Comparison of ENCODE assay signal across 17 mouse cellular contexts in the genomic region with DNA sequence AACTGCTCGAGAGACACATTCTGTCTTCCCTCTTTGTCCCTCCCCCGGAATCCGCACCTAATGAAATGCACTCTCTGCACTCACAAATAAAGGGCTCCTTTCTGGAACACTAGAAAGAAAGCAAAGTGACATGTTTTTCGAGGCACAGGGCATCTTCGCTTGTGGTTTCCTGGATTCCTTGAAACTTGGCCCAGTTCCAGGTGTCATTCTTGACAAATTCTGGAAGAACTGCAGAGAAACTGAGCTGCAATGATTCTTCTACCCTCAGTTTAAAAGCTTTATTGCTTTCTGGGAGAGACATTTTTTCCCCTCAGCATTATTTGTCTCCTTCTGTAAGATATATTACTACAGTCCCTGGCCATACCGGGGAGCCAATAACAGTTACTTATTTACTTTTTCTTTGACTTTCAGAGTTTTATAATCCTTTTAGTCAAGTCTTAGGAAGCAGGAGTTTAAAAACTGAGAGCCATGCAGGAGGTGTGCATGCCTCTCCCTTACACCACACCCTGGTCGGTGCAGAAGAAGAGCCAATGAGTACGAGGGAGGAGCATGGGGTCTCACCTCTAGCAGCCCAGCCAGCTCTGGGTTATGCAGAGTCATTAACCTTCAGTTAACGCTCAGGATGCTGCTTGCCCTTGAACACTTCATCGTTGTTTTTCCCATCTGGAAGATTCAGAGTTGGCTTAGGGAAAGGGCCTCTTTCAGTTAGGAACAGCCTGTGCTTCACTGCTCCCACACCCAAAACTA. TPM values are rescaled to one million over a fixed set of nuclear protein-coding genes. Genes with fewer than 3 reads are reported as not detected.
A peak's percentile ranks its signal among the peaks of the same experiment; 100 is the strongest.
DNase-seq lines count a peak whose midpoint lies in the region; ATAC-seq and TF ChIP-seq lines count a peak whose summit lies in the region.
"Had no signal": no experiment of that assay in that cellular context is flagged by ENCODE, and none has a peak within 500 bp of the region (broad histone marks: within the 10 kb centered on the region; RNA-seq: fewer than 3 reads in every experiment).

No protein-coding gene starts in this region.

- H3K9ac ChIP-seq in kidney, postnatal 0 days (ENCODE audit: low read depth, low read length), result no peak overlapping the region
- H3K9ac ChIP-seq in kidney, embryonic 16.5 days (replicated peaks; ENCODE audit: low read length), result no peak overlapping the region
- H3K9ac ChIP-seq in midbrain, postnatal 0 days (replicated peaks; ENCODE audit: low read length, poor library complexity, severe bottlenecking), result no peak overlapping the region
- H3K9ac ChIP-seq in midbrain, embryonic 11.5 days (ENCODE audit: low read length), result no peak overlapping the region
- H3K9ac ChIP-seq in intestine, embryonic 16.5 days (ENCODE audit: low read depth, low read length), result no peak overlapping the region
- H3K9ac ChIP-seq: embryonic facial prominence, embryonic 13.5 days; liver, embryonic 13.5 days had no signal

- no peak for ATAC-seq in kidney, postnatal 0 days (replicated peaks; ENCODE audit: low FRiP score, low read depth)
- ATAC-seq in kidney, embryonic 16.5 days (ENCODE audit: low FRiP score, low TSS enrichment), result no peak
- ATAC-seq in midbrain, postnatal 0 days (ENCODE audit: low FRiP score), result no peak
- ATAC-seq in midbrain, embryonic 11.5 days (ENCODE audit: low FRiP score), result no peak
- ATAC-seq in intestine, embryonic 16.5 days, result peak; percentile 69; the same call in 1 of the 2 replicates

- no peaks in the 10 kb centered on the region for H3K27me3 ChIP-seq in kidney, postnatal 0 days (ENCODE audit: insufficient read depth, low read length)
- H3K27me3 ChIP-seq in kidney, embryonic 16.5 days (ENCODE audit: insufficient read depth, low read length), result no peaks in the 10 kb centered on the region
- no peaks in the 10 kb centered on the region for H3K27me3 ChIP-seq in midbrain, postnatal 0 days (ENCODE audit: insufficient read depth, low read length)
- H3K27me3 ChIP-seq in midbrain, embryonic 11.5 days (ENCODE audit: control insufficient read depth, insufficient read depth, low read length), result no peaks in the 10 kb centered on the region
- no peaks in the 10 kb centered on the region for H3K27me3 ChIP-seq in intestine, embryonic 16.5 days (replicated peaks; ENCODE audit: control insufficient read depth, insufficient read depth, low read length)
- no peaks in the 10 kb centered on the region for H3K27me3 ChIP-seq in limb, embryonic 10.5 days (ENCODE audit: low read depth, poor library complexity, severe bottlenecking)
- H3K27me3 ChIP-seq: embryonic facial prominence, embryonic 13.5 days; liver, embryonic 13.5 days had no signal

- TF ChIP-seq CTCF in kidney, postnatal 0 days (IDR thresholded peaks at IDR 0.05; ENCODE audit: low read depth), result no peak
- no peak for TF ChIP-seq CTCF in midbrain, postnatal 0 days (IDR thresholded peaks at IDR 0.05)

- H3K9me3 ChIP-seq in kidney, postnatal 0 days (replicated peaks; ENCODE audit: low read length), result no peaks in the 10 kb centered on the region
- H3K9me3 ChIP-seq in kidney, embryonic 16.5 days (ENCODE audit: low read length), result no peaks in the 10 kb centered on the region
- H3K9me3 ChIP-seq in midbrain, postnatal 0 days (ENCODE audit: low read length), result no peaks in the 10 kb centered on the region
- H3K9me3 ChIP-seq in midbrain, embryonic 11.5 days (ENCODE audit: control insufficient read depth, low read length), result no peaks in the 10 kb centered on the region
- no peaks in the 10 kb centered on the region for H3K9me3 ChIP-seq in intestine, embryonic 16.5 days (ENCODE audit: control insufficient read depth, low read length)
- no peaks in the 10 kb centered on the region for H3K9me3 ChIP-seq in limb, embryonic 10.5 days (replicated peaks)
- H3K9me3 ChIP-seq: embryonic facial prominence, embryonic 13.5 days; liver, embryonic 13.5 days had no signal

- DNase-seq in embryo, embryonic 11.5 days (ENCODE audit: low read depth, low spot score), result peak; percentile 19
- DNase-seq in embryo, embryonic 9.5 days (ENCODE audit: extremely low spot score), result no peak
- DNase-seq in kidney, postnatal 0 days (ENCODE audit: low spot score), result peak; percentile 69
- DNase-seq in midbrain, postnatal 0 days (ENCODE audit: low spot score), result peak; percentile 50
- DNase-seq in midbrain, embryonic 11.5 days (ENCODE audit: low spot score, missing footprints), result no peak
- no peak for DNase-seq in limb, embryonic 10.5 days (ENCODE audit: low spot score)
- DNase-seq: gastrocnemius, adult 2 months; heart, postnatal 36 days; kidney, adult 9 months; liver, embryonic 13.5 days; thymus, adult 18-20 months had no signal

- H3K27ac ChIP-seq in kidney, postnatal 0 days, result no peak overlapping the region
- no peak overlapping the region for H3K27ac ChIP-seq in kidney, embryonic 16.5 days (ENCODE audit: low read length)
- H3K27ac ChIP-seq in midbrain, postnatal 0 days (ENCODE audit: low read depth, low read length), result no peak overlapping the region
- H3K27ac ChIP-seq in midbrain, embryonic 11.5 days (ENCODE audit: low read depth, low read length), result no peak overlapping the region
- H3K27ac ChIP-seq in intestine, embryonic 16.5 days (ENCODE audit: low read length), result no peak overlapping the region
- H3K27ac ChIP-seq in limb, embryonic 10.5 days, result no peak overlapping the region
- H3K27ac ChIP-seq: embryonic facial prominence, embryonic 13.5 days; gastrocnemius, adult 2 months; liver, embryonic 13.5 days had no signal

- no peak overlapping the region for H3K4me2 ChIP-seq in kidney, postnatal 0 days (ENCODE audit: low read length)
- no peak overlapping the region for H3K4me2 ChIP-seq in kidney, embryonic 16.5 days (replicated peaks; ENCODE audit: low read depth, low read length)
- no peak overlapping the region for H3K4me2 ChIP-seq in midbrain, postnatal 0 days (ENCODE audit: low read depth, low read length, poor library complexity, severe bottlenecking)
- H3K4me2 ChIP-seq in midbrain, embryonic 11.5 days, result no peak overlapping the region
- H3K4me2 ChIP-seq in intestine, embryonic 16.5 days (ENCODE audit: low read depth, low read length), result no peak overlapping the region
- H3K4me2 ChIP-seq: embryonic facial prominence, embryonic 13.5 days; heart, embryonic 11.5 days; liver, embryonic 13.5 days had no signal

- no peaks in the 10 kb centered on the region; the same call in 1 of the 2 replicates for H3K4me1 ChIP-seq in kidney, postnatal 0 days (replicated peaks; ENCODE audit: insufficient read depth, low read length)
- H3K4me1 ChIP-seq in kidney, embryonic 16.5 days (ENCODE audit: insufficient read depth, low read length), result peaks cover 3% of the 10 kb centered on the region; the same call in 1 of the 2 replicates
- H3K4me1 ChIP-seq in midbrain, postnatal 0 days (ENCODE audit: insufficient read depth, low read length), result no peaks in the 10 kb centered on the region
- H3K4me1 ChIP-seq in midbrain, embryonic 11.5 days (ENCODE audit: control insufficient read depth, insufficient read depth, low read length), result no peaks in the 10 kb centered on the region
- no peaks in the 10 kb centered on the region for H3K4me1 ChIP-seq in intestine, embryonic 16.5 days (ENCODE audit: control insufficient read depth, insufficient read depth, low read length)
- 0 out of 2 replicates have a peak, but pooled peaks cover 4% of the 10 kb centered on the region for H3K4me1 ChIP-seq in limb, embryonic 10.5 days
- H3K4me1 ChIP-seq: liver, embryonic 13.5 days had no signal

- H3K36me3 ChIP-seq in kidney, postnatal 0 days (ENCODE audit: insufficient read depth, low read length), result no peaks in the 10 kb centered on the region
- H3K36me3 ChIP-seq in kidney, embryonic 16.5 days (ENCODE audit: insufficient read depth, low read length), result no peaks in the 10 kb centered on the region
- H3K36me3 ChIP-seq in midbrain, postnatal 0 days (ENCODE audit: insufficient read depth, low read length), result no peaks in the 10 kb centered on the region
- no peaks in the 10 kb centered on the region for H3K36me3 ChIP-seq in midbrain, embryonic 11.5 days (ENCODE audit: control insufficient read depth, insufficient read depth, low read length)
- no peaks in the 10 kb centered on the region for H3K36me3 ChIP-seq in intestine, embryonic 16.5 days (ENCODE audit: control insufficient read depth, insufficient read depth, low read length)
- H3K36me3 ChIP-seq in limb, embryonic 10.5 days, result no peaks in the 10 kb centered on the region
- H3K36me3 ChIP-seq: embryonic facial prominence, embryonic 13.5 days; liver, embryonic 13.5 days had no signal

- no peak overlapping the region for H3K4me3 ChIP-seq in kidney, postnatal 0 days (replicated peaks; ENCODE audit: low read depth, low read length)
- H3K4me3 ChIP-seq in kidney, embryonic 16.5 days (ENCODE audit: low read length), result no peak overlapping the region
- H3K4me3 ChIP-seq in midbrain, postnatal 0 days (ENCODE audit: low read depth, low read length), result no peak overlapping the region
- no peak overlapping the region for H3K4me3 ChIP-seq in midbrain, embryonic 11.5 days (ENCODE audit: low read depth, low read length)
- no peak overlapping the region for H3K4me3 ChIP-seq in intestine, embryonic 16.5 days (ENCODE audit: low read length)
- no peak overlapping the region for H3K4me3 ChIP-seq in limb, embryonic 10.5 days
- H3K4me3 ChIP-seq: embryonic facial prominence, embryonic 13.5 days; gastrocnemius, adult 2 months; liver, embryonic 13.5 days; myocyte had no signal

- WGBS in kidney, postnatal 0 days, result 22% methylated on average over 10 of the region's 10 CpGs
- 23% methylated on average over 10 of the region's 10 CpGs for WGBS in kidney, embryonic 16.5 days
- WGBS in midbrain, postnatal 0 days, result 67% methylated on average over 10 of the region's 10 CpGs
- 85% methylated on average over 10 of the region's 10 CpGs for WGBS in midbrain, embryonic 11.5 days
- WGBS in intestine, embryonic 16.5 days, result 39% methylated on average over 10 of the region's 10 CpGs
- 81% methylated on average over 10 of the region's 10 CpGs for WGBS in limb, embryonic 10.5 days

RNA-seq across cellular contexts. Expression of a gene that starts 49.1 kb away (rescaled TPM):
- 2.6 and 2.7 TPM in 2 replicates for polyA plus RNA-seq in kidney, postnatal 0 days (2015; fragmentation: Nextera tagmentation; extraction: Ambion mirVana)
- polyA plus RNA-seq in kidney, embryonic 16.5 days (2015; fragmentation: Nextera tagmentation; extraction: Ambion mirVana), result 1.4 and 1.5 TPM in 2 replicates
- 5.0 and 5.3 TPM in 2 replicates for total RNA-seq in midbrain, postnatal 0 days (2014; rRNA removed)
- 4.2 and 5.2 TPM in 2 replicates for polyA plus RNA-seq in midbrain, postnatal 0 days (2015; fragmentation: Nextera tagmentation; extraction: Ambion mirVana)
- polyA plus RNA-seq in midbrain, embryonic 11.5 days (2014; fragmentation: Nextera tagmentation; extraction: Ambion mirVana), result 1.5 and 1.9 TPM in 2 replicates
- 2.0 and 2.1 TPM in 2 replicates for polyA plus RNA-seq in intestine, embryonic 16.5 days (2015; fragmentation: Nextera tagmentation; extraction: Ambion mirVana)
- polyA plus RNA-seq in limb, embryonic 10.5 days (2016; fragmentation: Nextera tagmentation; extraction: Ambion mirVana), result 2.0 and 2.3 TPM in 2 replicates
- total RNA-seq: megakaryocyte-erythroid progenitor cell, adult 5-6 weeks had no signal

Comparison
In these comparisons a context has a peak if more than half of its experiments do, and no peak if none do; other contexts are left out.
1. DNase-seq: peak in embryo, embryonic 11.5 days (single experiment), kidney, postnatal 0 days (single experiment) and midbrain, postnatal 0 days (single experiment); none in embryo, embryonic 9.5 days (single experiment), midbrain, embryonic 11.5 days (single experiment) and limb, embryonic 10.5 days (single experiment).